Mouse (Mus musculus): ENCODE measurements around the gene Actr6.
"Not testable (repeated sequence)": the region's sequence is repeated elsewhere in the genome, so short reads cannot be mapped to it uniquely, and the experiment has no call there.

The Actr6 gene

GRCm38 (mm10) chr10:89738395-89738794 lies 6.3 kb upstream of the Actr6 start:
- no peak for DNase-seq (ENCODE audit: low read depth, low spot score)

GRCm38 (mm10) chr10:89737887-89738286 lies 5.8 kb upstream of the Actr6 start:
- no peak for DNase-seq (ENCODE audit: low read depth, low spot score)

- DNase-seq (ENCODE audit: low read depth, low spot score) = no peak
These were observed 5.0 kb upstream of the Actr6 start for GRCm38 (mm10) chr10:89737092-89737491.

- DNase-seq (ENCODE audit: low read depth, low spot score) = no peak
These were observed 754 bp downstream of the Actr6 start for GRCm38 (mm10) chr10:89731341-89731740.

GRCm38 (mm10) chr10:89730386-89730785 lies 1.7 kb downstream of the Actr6 start:
- no peak for DNase-seq (ENCODE audit: low read depth, low spot score)

GRCm38 (mm10) chr10:89722247-89723195 lies 9.6 kb downstream of the Actr6 start:
- DNase-seq (ENCODE audit: low read depth, low spot score) = no peak

GRCm38 (mm10) chr10:89720796-89721195 lies 11.3 kb downstream of the Actr6 start:
- no peak for DNase-seq (ENCODE audit: low read depth, low spot score)

- no peak for DNase-seq (ENCODE audit: low read depth, low spot score)
These were observed 11.8 kb downstream of the Actr6 start for GRCm38 (mm10) chr10:89720252-89720651.

GRCm38 (mm10) chr10:89714910-89715309 lies 17.2 kb downstream of the Actr6 start:
- no peak for DNase-seq (ENCODE audit: low read depth, low spot score)

- no peak for DNase-seq (ENCODE audit: low read depth, low spot score)
These were observed 23.4 kb downstream of the Actr6 start for GRCm38 (mm10) chr10:89708720-89709119.

GRCm38 (mm10) chr10:89707397-89707796 lies 24.7 kb downstream of the Actr6 start:
- DNase-seq (ENCODE audit: low read depth, low spot score) = no peak

GRCm38 (mm10) chr10:89703042-89703441 lies 29.1 kb downstream of the Actr6 start:
- no peak for DNase-seq (ENCODE audit: low read depth, low spot score)

GRCm38 (mm10) chr10:89697956-89698355 lies 34.1 kb downstream of the Actr6 start:
- no peak for DNase-seq (ENCODE audit: low read depth, low spot score)

GRCm38 (mm10) chr10:89696270-89696669 lies 35.8 kb downstream of the Actr6 start:
- not testable (repeated sequence) for DNase-seq (ENCODE audit: low read depth, low spot score)

- no peak for DNase-seq (ENCODE audit: low read depth, low spot score)
These were observed 36.7 kb downstream of the Actr6 start for GRCm38 (mm10) chr10:89695194-89695911.

- DNase-seq (ENCODE audit: low read depth, low spot score) = no peak
These were observed 42.1 kb downstream of the Actr6 start for GRCm38 (mm10) chr10:89690021-89690420.

GRCm38 (mm10) chr10:89687455-89687854 lies 44.6 kb downstream of the Actr6 start:
- DNase-seq (ENCODE audit: low read depth, low spot score) = no peak

GRCm38 (mm10) chr10:89686139-89686808 lies 45.8 kb downstream of the Actr6 start, which contains the start of gene Scyl2:
Gene Scyl2 (minus strand): TSS chr10:89686285.
- peak; percentile 79 for DNase-seq (ENCODE audit: low read depth, low spot score)

- no peak for DNase-seq (ENCODE audit: low read depth, low spot score)
These were observed 46.5 kb downstream of the Actr6 start for GRCm38 (mm10) chr10:89685391-89686138.

GRCm38 (mm10) chr10:89682961-89683360 lies 49.1 kb downstream of the Actr6 start:
- no peak for DNase-seq (ENCODE audit: low read depth, low spot score)

GRCm38 (mm10) chr10:89682157-89682556 lies 49.9 kb downstream of the Actr6 start:
- DNase-seq (ENCODE audit: low read depth, low spot score) = no peak

All from WW6 (cell line).